Mouse (Mus musculus) right cerebral cortex, postnatal 4 days (tissue): Measurements from ENCODE around the gene Ahnak2.

Experiments used
- DNase-seq: peaks from one replicate; pipeline ENCODE4 v3.0.0-alpha.2; 2022

The Ahnak2 gene

GRCm38 (mm10) chr12:112732591-112732990 is 69.9 kb downstream of the Ahnak2 start:
- no peak for DNase-seq

GRCm38 (mm10) chr12:112730808-112731207 is 71.6 kb downstream of the Ahnak2 start:
- DNase-seq, result no peak

- DNase-seq, result no peak
Observed at GRCm38 (mm10) chr12:112727801-112728200, 74.7 kb downstream of the Ahnak2 start.

- DNase-seq, result peak; percentile 74
Observed at GRCm38 (mm10) chr12:112724077-112724805, 78.2 kb downstream of the Ahnak2 start.

GRCm38 (mm10) chr12:112723445-112723844 is 79.0 kb downstream of the Ahnak2 start:
- DNase-seq, result no peak

- DNase-seq, result no peak
Observed at GRCm38 (mm10) chr12:112723028-112723330, 79.5 kb downstream of the Ahnak2 start.

- DNase-seq, result peak; percentile 59
Observed at GRCm38 (mm10) chr12:112722240-112723027, 80.0 kb downstream of the Ahnak2 start.
